Mouse (Mus musculus) ovary, adult 2 months (tissue): ENCODE measurements around the gene Gm28372. TPM values are rescaled to one million over a fixed set of nuclear protein-coding genes. Genes with fewer than 3 reads are reported as not detected.

Experiments
- polyA plus RNA-seq: library from polyadenylated mRNA; depleted of rRNA; stranded (reverse); fragments of >200 nt; gene quantifications from 2 replicates; pipeline ENCODE4 v1.2.3, GENCODE M21; 2012; rRNA removed

Gm28372 gene
- not detected in 2 replicates for polyA plus RNA-seq

DNA sequence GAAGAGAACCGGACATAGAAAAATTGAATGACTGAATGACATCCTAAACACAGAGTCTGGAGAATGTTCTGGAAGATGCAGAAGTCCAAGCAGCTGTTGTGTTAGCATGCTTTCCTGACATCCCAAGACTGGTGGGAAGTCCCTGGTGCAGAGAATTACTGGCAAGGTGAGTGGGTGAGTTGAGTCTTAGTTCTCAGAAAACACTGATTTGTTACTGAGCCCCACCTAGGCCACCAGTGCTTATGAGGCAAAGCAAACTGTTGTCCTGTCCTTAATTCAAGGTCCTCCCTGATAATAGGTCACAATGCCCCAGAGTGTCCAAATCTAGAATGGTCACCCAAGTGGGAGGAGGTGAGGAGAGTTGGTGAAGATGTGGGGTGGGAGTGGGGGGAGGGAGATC is at the start of gene Gm28372, which contains the start of gene 1700020A23Rik:
Gene Gm28372, plus strand, starts transcription at position 301 of the 400 bp plus-strand sequence.
Gene 1700020A23Rik, plus strand, starts transcription at position 321 of the 400 bp plus-strand sequence.

DNA sequence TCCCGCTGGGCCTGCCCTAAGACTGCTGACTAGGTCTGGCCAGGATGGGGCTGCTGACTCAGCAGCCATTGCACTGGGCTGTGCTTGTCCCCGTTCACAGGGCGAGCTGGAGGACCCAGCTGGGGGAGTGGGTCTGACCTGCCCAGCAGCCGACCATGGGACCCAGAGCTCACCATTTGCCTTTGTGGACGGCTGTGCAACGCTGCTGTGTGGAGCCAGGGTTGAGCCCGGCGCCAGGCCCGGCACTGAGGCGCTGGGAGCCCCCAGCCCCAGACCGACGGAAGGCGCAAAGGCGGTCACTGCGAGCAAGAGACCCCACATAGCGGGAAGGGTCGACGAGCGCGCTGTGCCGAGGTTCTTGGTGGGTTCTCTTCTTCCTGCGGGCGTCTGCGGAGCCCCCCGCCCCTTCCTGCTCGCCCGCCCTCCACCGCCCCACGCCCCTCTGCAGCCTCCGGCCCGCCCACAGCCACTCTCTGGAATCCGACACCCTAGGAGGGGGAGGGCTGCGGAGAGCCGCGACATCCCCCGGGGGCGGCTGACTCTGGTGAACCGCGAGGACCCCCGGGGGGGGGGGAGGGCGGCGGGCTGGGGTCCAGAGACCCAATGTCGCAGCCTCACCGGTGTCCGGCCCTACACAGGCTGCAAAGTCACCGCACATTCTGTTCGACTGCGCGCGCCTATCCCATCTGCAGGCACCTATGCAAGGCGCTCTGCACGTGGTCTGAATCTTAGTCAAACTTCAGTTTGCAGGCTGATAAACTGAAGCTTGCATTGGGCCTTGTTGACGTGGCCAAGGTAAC is 7.7 kb upstream of the Gm28372 start, which contains the start of gene Cpxm1:
Gene Cpxm1, minus strand, starts transcription at position 389 of the 800 bp plus-strand sequence.

DNA sequence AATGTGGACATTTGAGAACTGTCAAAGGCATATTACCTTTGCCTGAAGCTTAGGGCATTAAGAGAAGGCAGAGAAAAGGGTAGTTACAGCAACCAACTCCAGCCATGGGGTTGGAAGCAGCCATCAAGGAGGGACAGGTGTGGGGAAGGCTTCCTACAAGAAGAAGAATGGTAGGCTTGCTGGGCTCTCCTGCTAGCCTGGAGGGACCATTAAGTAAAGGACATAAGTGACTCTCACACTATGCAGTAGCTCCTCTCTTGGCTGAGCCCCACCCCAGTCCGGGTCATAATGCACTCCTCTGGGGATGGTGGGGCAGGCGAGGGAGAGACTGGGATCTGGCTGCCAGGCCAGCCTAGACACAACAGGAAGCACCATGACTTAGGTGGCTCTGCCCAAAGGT is 1.1 kb downstream of the Gm28372 start, which contains the start of gene Tmem239:
Gene Tmem239, plus strand, starts transcription at position 301 of the 400 bp plus-strand sequence.

DNA sequence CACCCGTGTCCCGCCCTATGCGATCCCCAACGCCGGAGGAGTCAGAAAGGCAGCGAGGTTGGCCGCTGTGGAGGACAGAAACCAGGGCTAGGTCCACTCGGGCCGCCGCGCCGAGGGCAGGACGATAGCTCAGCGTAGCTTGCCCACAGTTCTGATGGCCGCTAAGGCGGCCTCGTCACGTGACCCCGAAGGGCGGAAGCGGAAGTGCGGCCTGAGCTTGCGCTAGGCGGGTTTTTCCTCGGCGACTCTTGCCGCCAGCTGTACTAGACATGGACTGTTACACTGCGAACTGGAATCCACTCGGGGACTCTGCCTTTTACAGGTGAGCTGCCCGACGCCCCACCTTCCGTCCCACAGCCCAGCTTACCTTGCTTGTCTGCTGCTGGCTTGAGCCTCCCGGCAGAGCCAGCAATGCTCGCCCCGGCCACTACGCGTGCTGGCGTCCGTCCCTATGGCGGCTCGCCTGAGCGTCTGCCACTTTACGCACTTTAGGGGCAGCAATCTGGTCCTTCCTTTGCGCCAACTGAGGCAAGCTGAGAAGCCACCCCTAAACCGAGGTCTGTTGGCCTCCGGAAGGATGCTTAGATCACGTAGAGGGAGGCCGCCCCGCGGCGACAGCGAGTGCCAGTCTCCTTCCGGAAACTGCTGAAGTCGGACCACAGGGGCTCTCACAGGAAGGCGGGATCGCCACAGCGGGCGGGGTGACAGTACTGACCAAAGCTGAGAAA is 19.3 kb downstream of the Gm28372 start, which contains the start of the genes Vps16 and Pced1a:
Gene Vps16, plus strand, starts transcription at position 214 of the 728 bp plus-strand sequence.
Gene Pced1a, minus strand, starts transcription at position 576 of the 728 bp plus-strand sequence.

DNA sequence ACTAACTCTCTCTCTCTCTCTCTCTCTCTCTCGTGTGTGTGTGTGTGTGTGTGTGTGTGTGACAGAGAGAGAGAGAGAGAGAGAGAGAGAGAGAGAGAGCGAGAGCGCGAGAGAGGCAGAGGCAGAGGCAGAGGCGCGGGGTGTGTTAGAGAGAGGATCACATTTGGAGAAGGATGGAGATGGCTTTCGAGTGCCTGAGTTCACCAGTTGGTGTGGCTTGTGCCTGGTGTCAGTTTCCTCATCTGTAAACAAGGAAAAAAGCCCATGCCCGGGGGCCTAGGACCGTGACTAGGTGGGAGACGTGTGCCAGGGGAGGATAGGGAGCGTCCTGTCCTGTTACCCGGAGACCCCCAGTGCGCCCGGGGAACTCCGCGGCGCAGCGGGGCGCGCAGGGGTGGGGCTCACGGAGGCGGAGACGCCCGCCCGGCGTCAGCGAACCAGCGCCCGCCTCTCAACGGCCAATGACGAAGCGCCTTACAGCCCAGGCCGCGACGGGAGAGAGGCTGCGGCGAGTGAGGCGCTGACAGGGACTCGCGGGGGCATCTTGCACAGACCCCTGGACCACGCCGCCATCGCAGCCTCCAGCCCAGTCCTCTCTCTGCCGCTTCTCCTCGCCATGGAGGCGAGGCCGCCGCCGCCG is 44.9 kb downstream of the Gm28372 start, which contains the start of gene Ptpra:
Gene Ptpra, plus strand, starts transcription at position 485 of the 640 bp plus-strand sequence.

Other genes with a start within 250 kb of the Gm28372 start
- 465 and 640 TPM in 2 replicates for gene Snrpb, start 225.8 kb upstream of the Gm28372 start, polyA plus RNA-seq
- 0.05 TPM in 2 replicates for gene Tmc2, start 210.0 kb upstream of the Gm28372 start, polyA plus RNA-seq
- 81.8 and 91.9 TPM in 2 replicates for gene Nop56, start 130.8 kb upstream of the Gm28372 start, polyA plus RNA-seq
- 222 and 234 TPM in 2 replicates for gene Idh3b, start 120.7 kb upstream of the Gm28372 start, polyA plus RNA-seq
- gene Ebf4, start 110.1 kb upstream of the Gm28372 start, polyA plus RNA-seq = 35.1 and 36.5 TPM in 2 replicates
- 72.1 and 79.1 TPM in 2 replicates for gene Cpxm1, start 7.7 kb upstream of the Gm28372 start, polyA plus RNA-seq
- gene 1700020A23Rik, start within 50 bp of the Gm28372 start, polyA plus RNA-seq = 1.4 and 1.5 TPM in 2 replicates
- not detected in 2 replicates for gene Tmem239, start 1.2 kb downstream of the Gm28372 start, polyA plus RNA-seq
- 76.6 and 103 TPM in 2 replicates for gene Vps16, start 19.1 kb downstream of the Gm28372 start, polyA plus RNA-seq
- gene Pced1a, start 19.5 kb downstream of the Gm28372 start, polyA plus RNA-seq = 48.7 and 53.6 TPM in 2 replicates
- gene Ptpra, start 45.0 kb downstream of the Gm28372 start, polyA plus RNA-seq = 80.8 and 97.9 TPM in 2 replicates
- 84.4 and 146 TPM in 2 replicates for gene Mrps26, start 158.5 kb downstream of the Gm28372 start, polyA plus RNA-seq
- gene Oxt, start 170.9 kb downstream of the Gm28372 start, polyA plus RNA-seq = not detected in 2 replicates
- not detected in 2 replicates for gene Avp, start 177.3 kb downstream of the Gm28372 start, polyA plus RNA-seq
- 1.3 and 2.0 TPM in 2 replicates for gene Fastkd5, start 224.8 kb downstream of the Gm28372 start, polyA plus RNA-seq
- 7.0 and 9.3 TPM in 2 replicates for gene Ubox5, start 224.8 kb downstream of the Gm28372 start, polyA plus RNA-seq
- gene Lzts3, start 237.6 kb downstream of the Gm28372 start, polyA plus RNA-seq = 34.7 and 36.0 TPM in 2 replicates